Mouse (Mus musculus) forebrain, embryonic 11.5 days (tissue): ENCODE data around the gene Tgfbr2. TPM values are rescaled to one million over a fixed set of nuclear protein-coding genes. Genes with fewer than 3 reads are reported as not detected.

Experiments used
- ATAC-seq: fragments of 200-750 bp; cut with Nextera tagmentation; replicated peaks from 2 replicates; pipeline ENCODE4 v1.8.0; 2017; ENCODE audit warnings: moderate TSS enrichment; ENCODE audit not compliant: low FRiP score
- DNase-seq: peaks from one replicate; pipeline ENCODE4 v3.0.0-alpha.2; 2017; ENCODE audit warnings: low spot score
- H3K27ac ChIP-seq: fragments of 300-500 bp; sonication (generic); 2 replicates; pipeline ENCODE4 v1.5.1; 2014; ENCODE audit warnings: low read depth, low read length
- H3K27me3 ChIP-seq: fragments of 300-500 bp; sonication (generic); 2 replicates; pipeline ENCODE4 v1.6.1; 2014; ENCODE audit warnings: mild to moderate bottlenecking, low read length, mixed read lengths; ENCODE audit not compliant: control insufficient read depth, insufficient read depth
- H3K36me3 ChIP-seq: fragments of 300-500 bp; sonication (generic); 2 replicates; pipeline ENCODE4 v1.6.1; 2014; ENCODE audit warnings: mild to moderate bottlenecking, low read length, moderate library complexity, mixed read lengths; ENCODE audit not compliant: control insufficient read depth, insufficient read depth
- H3K4me1 ChIP-seq: fragments of 300-500 bp; sonication (generic); replicated peaks from 2 replicates; pipeline ENCODE4 v1.6.1; 2014; ENCODE audit warnings: low read length, mixed read lengths; ENCODE audit not compliant: control insufficient read depth, insufficient read depth
- H3K4me2 ChIP-seq: fragments of 300-500 bp; sonication (generic); 2 replicates; pipeline ENCODE4 v1.6.1; 2014; ENCODE audit warnings: low read depth, mild to moderate bottlenecking, low read length, moderate library complexity, mixed read lengths; ENCODE audit not compliant: severe bottlenecking
- H3K4me3 ChIP-seq: fragments of 300-500 bp; sonication (generic); 2 replicates; pipeline ENCODE4 v1.5.1; 2014; ENCODE audit warnings: low read depth, low read length
- H3K9ac ChIP-seq: fragments of 300-500 bp; sonication (generic); 2 replicates; pipeline ENCODE4 v1.6.1; 2014; ENCODE audit warnings: low read length
- H3K9me3 ChIP-seq: fragments of 300-500 bp; sonication (generic); 2 replicates; pipeline ENCODE4 v1.6.1; 2016; ENCODE audit warnings: low read length, mixed read lengths; ENCODE audit not compliant: control insufficient read depth
- WGBS: fragments of 180-500 bp; shearing (Covaris S2); extraction: QIAGEN DNeasy Blood & Tissue Kit; methylation state at CpG from one replicate; pipeline ENCODE4 v1.1.7; 2014; 5-methylcytosine and 5-hydroxymethylcytosine counted together
- polyA plus RNA-seq: library from polyadenylated mRNA; unstranded; fragments of >200 nt; fragmentation: Nextera tagmentation; extraction: Ambion mirVana; gene quantifications from 2 replicates; pipeline ENCODE4 v1.2.1, GENCODE M21; 2014

The Tgfbr2 gene
- polyA plus RNA-seq, result 8.1 and 8.7 TPM in 2 replicates

GRCm38 (mm10) chr9:116174481-116175461 is at the start of gene Tgfbr2:
Tgfbr2 (minus strand) TSS chr9:116175360.
- no peaks in the 10 kb centered on the region for H3K4me1 ChIP-seq
- H3K9me3 ChIP-seq, result no peaks in the 10 kb centered on the region
- peak; percentile 80 for ATAC-seq
- peak within 1 kb of the TSS; percentile 93 for H3K4me2 ChIP-seq
- DNase-seq, result peak; percentile 83
- H3K36me3 ChIP-seq, result no peaks in the 10 kb centered on the region
- no peak within 1 kb of the TSS for H3K27ac ChIP-seq
- H3K9ac ChIP-seq, result peak within 1 kb of the TSS; percentile 72
- H3K4me3 ChIP-seq, result peak within 1 kb of the TSS; percentile 61
- WGBS, result under 1% methylated on average over 90 of the region's 90 CpGs
- 0 out of 2 replicates have a peak, but pooled peaks cover 3% of the 10 kb centered on the region for H3K27me3 ChIP-seq

- no peak for DNase-seq
- no peak for ATAC-seq
- no peaks in the 10 kb centered on the region for H3K36me3 ChIP-seq
- no peak overlapping the region for H3K4me2 ChIP-seq
- H3K9me3 ChIP-seq, result no peaks in the 10 kb centered on the region
- 86% methylated on average over 6 of the region's 6 CpGs for WGBS
- H3K27me3 ChIP-seq, result no peaks in the 10 kb centered on the region
- no peaks in the 10 kb centered on the region for H3K4me1 ChIP-seq
- H3K27ac ChIP-seq, result no peak overlapping the region
- H3K9ac ChIP-seq, result no peak overlapping the region
- no peak overlapping the region for H3K4me3 ChIP-seq
These were observed 48.2 kb upstream of the Tgfbr2 start for GRCm38 (mm10) chr9:116223368-116223767.

GRCm38 (mm10) chr9:116222643-116223042 is 47.5 kb upstream of the Tgfbr2 start:
- ATAC-seq, result no peak
- WGBS, result 92% methylated on average over 5 of the region's 5 CpGs
- H3K27me3 ChIP-seq, result no peaks in the 10 kb centered on the region

GRCm38 (mm10) chr9:116222000-116222399 is 46.8 kb upstream of the Tgfbr2 start:
- ATAC-seq, result no peak
- Histone ChIP-seq H3K4me2 (no peak overlapping the region), H3K9me3 (no peaks in the 10 kb centered on the region), H3K27me3 (no peaks in the 10 kb centered on the region), H3K4me3 (no peak overlapping the region), H3K9ac (no peak overlapping the region), H3K4me1 (no peaks in the 10 kb centered on the region), H3K27ac (no peak overlapping the region), H3K36me3 (no peaks in the 10 kb centered on the region)
- 87% methylated on average over 11 of the region's 11 CpGs for WGBS
- DNase-seq, result no peak

More at GRCm38 (mm10) chr9:116222643-116223042, 47.5 kb upstream of the Tgfbr2 start:
- Histone ChIP-seq H3K27ac (no peak overlapping the region), H3K4me2 (no peak overlapping the region), H3K4me1 (no peaks in the 10 kb centered on the region), H3K9ac (no peak overlapping the region), H3K9me3 (no peaks in the 10 kb centered on the region), H3K36me3 (no peaks in the 10 kb centered on the region), H3K4me3 (no peak overlapping the region)
- no peak for DNase-seq

GRCm38 (mm10) chr9:116221565-116221964 is 46.4 kb upstream of the Tgfbr2 start:
- WGBS, result 91% methylated on average over 6 of the region's 6 CpGs
- ATAC-seq, result no peak

GRCm38 (mm10) chr9:116220616-116221015 is 45.5 kb upstream of the Tgfbr2 start:
- Histone ChIP-seq H3K4me2 (no peak overlapping the region), H3K27me3 (no peaks in the 10 kb centered on the region), H3K4me1 (no peaks in the 10 kb centered on the region), H3K36me3 (no peaks in the 10 kb centered on the region), H3K27ac (no peak overlapping the region), H3K4me3 (no peak overlapping the region), H3K9me3 (no peaks in the 10 kb centered on the region), H3K9ac (no peak overlapping the region)
- DNase-seq (no peak), ATAC-seq (no peak)
- 96% methylated on average over 6 of the region's 6 CpGs for WGBS

More at GRCm38 (mm10) chr9:116221565-116221964, 46.4 kb upstream of the Tgfbr2 start:
- no peaks in the 10 kb centered on the region for H3K36me3 ChIP-seq
- no peak overlapping the region for H3K9ac ChIP-seq
- no peak overlapping the region for H3K4me3 ChIP-seq
- no peaks in the 10 kb centered on the region for H3K9me3 ChIP-seq
- H3K27me3 ChIP-seq, result no peaks in the 10 kb centered on the region
- no peak overlapping the region for H3K27ac ChIP-seq
- no peak overlapping the region for H3K4me2 ChIP-seq
- DNase-seq, result no peak
- H3K4me1 ChIP-seq, result no peaks in the 10 kb centered on the region

GRCm38 (mm10) chr9:116220159-116220515 is 45.0 kb upstream of the Tgfbr2 start:
- Histone ChIP-seq H3K4me2 (no peak overlapping the region), H3K9me3 (no peaks in the 10 kb centered on the region), H3K9ac (no peak overlapping the region), H3K4me1 (no peaks in the 10 kb centered on the region), H3K36me3 (no peaks in the 10 kb centered on the region), H3K27me3 (no peaks in the 10 kb centered on the region), H3K27ac (no peak overlapping the region), H3K4me3 (no peak overlapping the region)
- ATAC-seq, result no peak
- 85% methylated on average over 4 of the region's 4 CpGs for WGBS
- DNase-seq, result no peak

GRCm38 (mm10) chr9:116219234-116220158 is 44.3 kb upstream of the Tgfbr2 start:
- DNase-seq (no peak), ATAC-seq (no peak)
- Histone ChIP-seq H3K27me3 (no peaks in the 10 kb centered on the region), H3K27ac (no peak overlapping the region), H3K4me1 (no peaks in the 10 kb centered on the region), H3K9ac (no peak overlapping the region), H3K36me3 (no peaks in the 10 kb centered on the region), H3K4me3 (no peak overlapping the region), H3K4me2 (no peak overlapping the region), H3K9me3 (no peaks in the 10 kb centered on the region)
- WGBS, result 81% methylated on average over 9 of the region's 9 CpGs
